Mouse (Mus musculus): Measurements from ENCODE around the gene Cbr3. TPM values are rescaled to one million over a fixed set of nuclear protein-coding genes. Genes with fewer than 3 reads are reported as not detected.
"Not testable (repeated sequence)": the region's sequence is repeated elsewhere in the genome, so short reads cannot be mapped to it uniquely, and the experiment has no call there.

Gene Cbr3
- total and polyA plus RNA-seq, 3 experiments, result 7.8 to 10.8 (median 9.8) TPM

DNA sequence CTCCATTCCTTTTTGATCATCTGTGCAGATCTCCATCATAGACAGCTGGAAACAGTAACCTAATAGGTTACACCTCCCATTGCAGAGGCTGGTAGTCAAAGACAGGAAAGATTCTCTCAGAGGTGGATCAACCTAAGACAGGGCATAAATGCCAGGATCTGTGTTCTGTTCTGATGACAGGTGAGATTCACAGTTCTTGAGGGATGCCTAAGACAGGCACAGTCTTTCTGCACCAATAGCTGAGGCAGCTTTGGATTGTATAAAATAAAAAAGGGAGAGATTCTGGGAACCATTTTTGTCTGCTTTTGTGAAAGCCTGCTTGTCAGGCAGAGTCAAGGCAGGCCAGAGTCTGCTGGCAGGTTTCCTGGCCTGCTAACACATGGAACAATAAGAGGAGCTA lies 15.0 kb upstream of the Cbr3 start:
- Histone ChIP-seq H3K36me3 (replicated peaks in 1 of 2; ENCODE audit: control insufficient read depth in 1 of 2, insufficient read depth in 1 of 2, low read length in 1 of 2) (no peaks in the 10 kb centered on the region), H3K9me3 (replicated peaks; ENCODE audit: low read length) (peaks cover 11% of the 10 kb centered on the region), H3K27ac (ENCODE audit: insufficient read depth, low read depth) (no peak overlapping the region), H3K27me3 (replicated peaks) (peaks cover 11% of the 10 kb centered on the region), H3K4me2 (ENCODE audit: insufficient read depth, low read depth, poor library complexity, severe bottlenecking) (no peak overlapping the region), H3K79me2 (replicated peaks; ENCODE audit: control insufficient read depth, extremely low read depth, insufficient read depth, poor library complexity, severe bottlenecking) (no peaks in the 10 kb centered on the region), H3K9ac (ENCODE audit: insufficient read depth, low read depth) (no peak overlapping the region), H3K4me3 (replicated peaks in 1 of 3; ENCODE audit: low read depth in 2 of 3, low read length in 2 of 3, poor library complexity in 1 of 3) (no peak overlapping the region), H3K4me1 (ENCODE audit: control insufficient read depth in 1 of 2, insufficient read depth in 2 of 2) (no peaks in the 10 kb centered on the region)
- dilution Hi-C loops (cut with MboI; ENCODE audit: extremely low pct_ligation_motif_present, extremely low pct_unique_long_range_greater_than_20kb, low sequenced_read_pairs), result no loop called here
- no peak for DNase-seq (ENCODE audit: extremely low read depth)
- in situ Hi-C loops (cut with MboI; ENCODE audit: low pct_ligation_motif_present, low pct_unique_long_range_greater_than_20kb, low sequenced_read_pairs), result no loop called here
- TF ChIP-seq JUND (conservative IDR thresholded peaks at IDR 0.05; ENCODE audit: low read depth, low read length), result no peak
- TF ChIP-seq RAD21 (IDR thresholded peaks at IDR 0.05; ENCODE audit: low read depth, low read length), result no peak
- TF ChIP-seq SIN3A (IDR thresholded peaks at IDR 0.05; ENCODE audit: low read length), result no peak
- no peak for TF ChIP-seq UBTF (IDR thresholded peaks at IDR 0.05; ENCODE audit: low read depth, low read length)
- no peak for TF ChIP-seq MAZ (IDR thresholded peaks at IDR 0.05; ENCODE audit: low read depth, low read length)
- TF ChIP-seq CHD2 (IDR thresholded peaks at IDR 0.05; ENCODE audit: low read length), result no peak
- TF ChIP-seq ELF1 (IDR thresholded peaks at IDR 0.05; ENCODE audit: low read depth, low read length), result no peak
- TF ChIP-seq MAX (IDR thresholded peaks at IDR 0.05; ENCODE audit: low read length), result no peak
- TF ChIP-seq MYC (IDR thresholded peaks at IDR 0.05; ENCODE audit: low read depth, low read length), result no peak

DNA sequence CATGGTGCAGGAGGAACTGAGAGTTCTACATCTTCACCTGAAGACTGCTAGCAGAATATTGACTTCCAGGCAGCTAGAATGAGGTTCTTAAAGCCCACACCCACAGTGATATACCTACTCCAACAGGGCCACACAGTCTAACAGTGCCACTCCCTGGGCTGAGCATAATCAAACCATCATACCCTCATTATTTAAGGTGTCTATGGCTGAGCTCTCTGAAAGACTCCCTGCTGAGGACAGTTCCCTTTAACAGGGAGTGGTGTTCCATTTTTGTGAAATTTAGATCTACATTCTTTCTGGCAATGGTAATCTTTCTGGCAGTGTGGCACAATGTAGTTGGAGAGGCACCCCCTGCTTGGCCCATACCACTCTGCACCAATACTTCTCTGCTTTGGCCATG lies 13.5 kb upstream of the Cbr3 start:
- peaks cover 11% of the 10 kb centered on the region for H3K27me3 ChIP-seq (replicated peaks)
- H3K4me2 ChIP-seq (ENCODE audit: insufficient read depth, low read depth, poor library complexity, severe bottlenecking), result no peak overlapping the region
- in situ Hi-C loops (cut with MboI; ENCODE audit: low pct_ligation_motif_present, low pct_unique_long_range_greater_than_20kb, low sequenced_read_pairs), result no loop called here
- TF ChIP-seq USF2 (conservative IDR thresholded peaks at IDR 0.05; ENCODE audit: low read depth, low read length) (no peak), MAX (IDR thresholded peaks at IDR 0.05; ENCODE audit: low read length) (no peak), HCFC1 (IDR thresholded peaks at IDR 0.05; ENCODE audit: low read depth, low read length) (no peak), RCOR1 (conservative IDR thresholded peaks at IDR 0.05; ENCODE audit: low read depth, low read length) (no peak), ZC3H11A (IDR thresholded peaks at IDR 0.05; ENCODE audit: low read depth, low read length) (no peak), MAZ (IDR thresholded peaks at IDR 0.05; ENCODE audit: low read depth, low read length) (no peak), PAX5 (IDR thresholded peaks at IDR 0.05; ENCODE audit: low read length) (no peak), CHD1 (IDR thresholded peaks at IDR 0.05; ENCODE audit: low read depth, low read length) (no peak), IRF4 (IDR thresholded peaks at IDR 0.05; ENCODE audit: low read depth, low read length) (no peak), NELFE (IDR thresholded peaks at IDR 0.05; ENCODE audit: low read depth, low read length) (no peak), KAT2A (IDR thresholded peaks at IDR 0.05; ENCODE audit: insufficient replicate concordance, low read length) (no peak)
- no peaks in the 10 kb centered on the region for H3K4me1 ChIP-seq (ENCODE audit: control insufficient read depth in 1 of 2, insufficient read depth in 2 of 2)
- no peak overlapping the region for H3K27ac ChIP-seq (ENCODE audit: insufficient read depth, low read depth)
- H3K9ac ChIP-seq (ENCODE audit: insufficient read depth, low read depth), result no peak overlapping the region
- no peaks in the 10 kb centered on the region for H3K79me2 ChIP-seq (replicated peaks; ENCODE audit: control insufficient read depth, extremely low read depth, insufficient read depth, poor library complexity, severe bottlenecking)
- no peaks in the 10 kb centered on the region for H3K36me3 ChIP-seq (replicated peaks in 1 of 2; ENCODE audit: control insufficient read depth in 1 of 2, insufficient read depth in 1 of 2, low read length in 1 of 2)
- dilution Hi-C loops (cut with MboI; ENCODE audit: extremely low pct_ligation_motif_present, extremely low pct_unique_long_range_greater_than_20kb, low sequenced_read_pairs), result no loop called here
- H3K4me3 ChIP-seq (replicated peaks in 1 of 3; ENCODE audit: low read depth in 2 of 3, low read length in 2 of 3, poor library complexity in 1 of 3), result no peak overlapping the region
- DNase-seq (ENCODE audit: extremely low read depth), result no peak
- peaks cover 11% of the 10 kb centered on the region for H3K9me3 ChIP-seq (replicated peaks; ENCODE audit: low read length)

DNA sequence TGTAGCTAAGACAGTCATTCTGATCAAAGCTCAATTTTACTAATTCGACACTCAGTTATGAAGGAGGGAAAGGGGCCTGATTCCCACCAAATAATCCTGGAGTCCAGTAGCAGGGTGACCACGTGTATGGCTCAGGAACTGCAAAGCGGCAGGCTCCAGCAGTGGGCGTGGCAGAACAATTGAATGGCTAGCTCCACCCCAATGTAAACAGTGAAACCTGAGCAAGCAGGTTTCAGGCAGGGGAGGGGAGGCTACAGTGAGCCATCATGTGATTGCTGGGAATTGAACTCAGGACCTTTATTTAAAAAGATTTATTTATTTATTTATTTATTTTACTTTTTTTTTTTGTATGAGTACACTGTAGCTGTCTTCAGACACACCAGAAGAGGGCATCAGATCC lies 12.5 kb upstream of the Cbr3 start:
- H3K27ac ChIP-seq (ENCODE audit: insufficient read depth, low read depth); H3K4me2 ChIP-seq (ENCODE audit: insufficient read depth, low read depth, poor library complexity, severe bottlenecking); DNase-seq (ENCODE audit: extremely low read depth); H3K9ac ChIP-seq (ENCODE audit: insufficient read depth, low read depth); H3K36me3 ChIP-seq (replicated peaks in 1 of 2; ENCODE audit: control insufficient read depth in 1 of 2, insufficient read depth in 1 of 2, low read length in 1 of 2); in situ Hi-C loops (cut with MboI; ENCODE audit: low pct_ligation_motif_present, low pct_unique_long_range_greater_than_20kb, low sequenced_read_pairs); H3K79me2 ChIP-seq (replicated peaks; ENCODE audit: control insufficient read depth, extremely low read depth, insufficient read depth, poor library complexity, severe bottlenecking); H3K4me1 ChIP-seq (ENCODE audit: control insufficient read depth in 1 of 2, insufficient read depth in 2 of 2); H3K4me3 ChIP-seq (replicated peaks in 1 of 3; ENCODE audit: low read depth in 2 of 3, low read length in 2 of 3, poor library complexity in 1 of 3); dilution Hi-C loops (cut with MboI; ENCODE audit: extremely low pct_ligation_motif_present, extremely low pct_unique_long_range_greater_than_20kb, low sequenced_read_pairs): not testable (repeated sequence)
- H3K27me3 ChIP-seq (replicated peaks), result peaks cover 16% of the 10 kb centered on the region
- peaks cover 11% of the 10 kb centered on the region for H3K9me3 ChIP-seq (replicated peaks; ENCODE audit: low read length)

All from CH12.LX (cell line).